Mouse (Mus musculus) bone marrow macrophage, adult 2 months (primary cell): ENCODE results near the gene A430033K04Rik. TPM values are rescaled to one million over a fixed set of nuclear protein-coding genes. Genes with fewer than 3 reads are reported as not detected.

ENCODE experiments used
- H3K27ac ChIP-seq: 2 replicates; pipeline ENCODE4 v1.5.1; 2012; ENCODE audit warnings: low read depth, low read length; ENCODE audit not compliant: insufficient read depth
- H3K4me1 ChIP-seq: 2 replicates; pipeline ENCODE4 v1.6.1; 2012; ENCODE audit warnings: low read length; ENCODE audit not compliant: control insufficient read depth, insufficient read depth
- H3K4me3 ChIP-seq: 2 replicates; pipeline ENCODE4 v1.5.1; 2012; ENCODE audit warnings: mild to moderate bottlenecking, low read length, moderate library complexity; ENCODE audit not compliant: insufficient read depth
- CTCF ChIP-seq: IDR thresholded peaks from 2 replicates; pipeline ENCODE4 v1.5.1; 2012; ENCODE audit warnings: low read depth, mild to moderate bottlenecking, low read length, moderate library complexity
- POLR2A ChIP-seq: IDR thresholded peaks from 2 replicates; pipeline ENCODE4 v1.6.1; 2012; ENCODE audit warnings: mild to moderate bottlenecking, low read depth, low read length, borderline replicate concordance
- polyA plus RNA-seq: library from polyadenylated mRNA; stranded (reverse); fragments of >200 nt; gene quantifications from 2 replicates; pipeline ENCODE4 v1.2.4, GENCODE M21; 2012; ENCODE audit not compliant: missing spikeins, insufficient read depth, insufficient read length

Gene A430033K04Rik
- polyA plus RNA-seq, 1 experiment, result 3.8 TPM

DNA sequence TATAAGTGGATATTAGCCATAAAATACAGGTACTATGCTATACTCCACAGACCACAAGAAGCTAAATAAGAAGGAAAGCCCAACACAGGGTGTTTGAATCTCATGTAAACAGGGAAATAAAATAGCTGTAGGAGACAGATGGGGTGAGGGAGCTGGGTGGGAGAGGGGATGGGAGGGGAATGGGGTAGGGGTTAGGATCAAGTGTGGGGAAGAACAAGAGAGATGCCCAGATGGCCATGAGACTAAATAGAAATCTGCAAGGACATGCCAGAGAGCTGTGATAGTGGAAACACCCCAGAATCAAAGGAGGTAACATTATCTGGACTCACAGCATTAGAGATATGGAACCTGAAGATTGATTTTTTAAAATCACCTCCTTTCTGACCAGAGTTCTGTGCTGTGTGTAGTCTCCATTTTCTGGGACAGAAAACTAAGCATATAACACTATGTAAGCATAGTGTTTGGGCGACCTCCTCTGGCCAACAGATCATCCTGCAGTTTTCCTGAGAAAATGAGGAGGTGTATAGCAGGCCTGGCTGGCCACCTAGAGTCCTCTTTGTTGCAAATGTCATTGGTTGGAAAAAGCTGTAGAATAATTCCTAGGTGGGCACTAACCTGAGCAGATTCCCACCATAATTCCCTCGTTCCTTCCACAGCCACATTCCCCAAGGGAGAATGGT is 34.0 kb downstream of the A430033K04Rik start:
- Histone ChIP-seq H3K4me1 (no peaks in the 10 kb centered on the region; the same call in 1 of the 2 replicates), H3K27ac (no peak overlapping the region), H3K4me3 (no peak overlapping the region)
- no peak for TF ChIP-seq POLR2A
- 0 out of 2 replicates have a peak, but pooled peaks have one; percentile 24 for TF ChIP-seq CTCF

DNA sequence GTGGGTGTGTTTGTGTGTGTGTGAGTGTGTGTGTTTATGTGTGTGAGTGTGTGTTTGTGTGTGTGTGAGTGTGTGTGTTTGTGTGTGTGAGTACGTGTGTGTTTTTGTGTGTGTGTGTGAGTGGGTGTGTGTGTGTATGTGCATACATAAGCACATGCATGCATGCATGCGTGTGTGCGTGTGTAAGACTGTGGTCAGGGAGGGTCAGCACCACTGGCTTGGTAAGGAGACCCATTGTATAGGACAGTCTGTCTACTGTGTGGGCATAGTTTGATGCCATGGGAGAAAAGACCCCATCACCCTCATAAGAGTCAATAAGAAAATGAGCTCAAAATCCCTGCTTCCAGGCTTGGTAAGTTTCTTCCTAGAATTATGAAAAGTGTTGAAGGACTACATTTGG is 34.7 kb downstream of the A430033K04Rik start:
- Histone ChIP-seq H3K4me3 (no peak overlapping the region), H3K4me1 (no peaks in the 10 kb centered on the region; the same call in 1 of the 2 replicates), H3K27ac (no peak overlapping the region)
- TF ChIP-seq POLR2A, result no peak
- TF ChIP-seq CTCF, result no peak

DNA sequence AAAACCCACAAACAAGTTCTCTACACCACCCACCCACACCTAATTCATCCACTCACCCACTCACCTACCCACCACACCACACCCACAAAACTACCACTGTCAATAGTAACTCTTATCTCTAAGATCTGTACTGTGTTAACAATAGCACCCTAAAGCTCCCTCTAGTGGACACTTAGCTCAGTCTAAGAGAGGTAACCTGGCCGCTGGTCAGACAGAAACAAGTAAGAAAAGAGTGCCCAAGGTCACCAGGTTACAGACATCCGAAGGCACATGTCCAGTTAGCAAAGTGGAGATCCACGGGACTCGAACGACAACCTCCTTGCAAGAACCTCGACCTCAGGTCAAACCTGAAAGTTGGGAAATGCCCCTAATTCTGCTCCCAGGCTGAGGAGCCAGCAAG is 35.2 kb downstream of the A430033K04Rik start:
- TF ChIP-seq POLR2A (no peak), CTCF (peak; percentile 68; the same call in 1 of the 2 replicates)
- no peak overlapping the region for H3K27ac ChIP-seq
- no peak overlapping the region for H3K4me3 ChIP-seq
- H3K4me1 ChIP-seq, result no peaks in the 10 kb centered on the region; the same call in 1 of the 2 replicates

DNA sequence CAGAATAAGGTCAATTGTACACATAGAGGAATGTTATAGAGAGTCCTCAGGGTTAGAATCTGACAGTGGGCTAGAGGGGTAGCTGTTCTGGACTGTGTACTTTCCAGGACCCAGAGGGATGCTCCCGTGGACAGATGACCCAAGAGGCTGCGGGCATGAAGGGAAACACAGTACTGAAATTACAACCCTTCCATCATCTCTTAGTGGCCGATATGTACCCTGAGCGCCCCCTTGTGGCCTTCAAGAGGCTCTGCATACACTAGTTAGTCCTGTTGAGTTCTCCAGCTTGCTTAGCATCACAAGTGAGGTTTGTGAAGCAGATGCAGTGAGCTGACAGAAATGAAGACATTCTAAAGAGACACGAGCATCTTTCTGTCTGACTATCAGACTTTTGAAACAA is 36.3 kb downstream of the A430033K04Rik start:
- H3K4me1 ChIP-seq, result no peaks in the 10 kb centered on the region; the same call in 1 of the 2 replicates

DNA sequence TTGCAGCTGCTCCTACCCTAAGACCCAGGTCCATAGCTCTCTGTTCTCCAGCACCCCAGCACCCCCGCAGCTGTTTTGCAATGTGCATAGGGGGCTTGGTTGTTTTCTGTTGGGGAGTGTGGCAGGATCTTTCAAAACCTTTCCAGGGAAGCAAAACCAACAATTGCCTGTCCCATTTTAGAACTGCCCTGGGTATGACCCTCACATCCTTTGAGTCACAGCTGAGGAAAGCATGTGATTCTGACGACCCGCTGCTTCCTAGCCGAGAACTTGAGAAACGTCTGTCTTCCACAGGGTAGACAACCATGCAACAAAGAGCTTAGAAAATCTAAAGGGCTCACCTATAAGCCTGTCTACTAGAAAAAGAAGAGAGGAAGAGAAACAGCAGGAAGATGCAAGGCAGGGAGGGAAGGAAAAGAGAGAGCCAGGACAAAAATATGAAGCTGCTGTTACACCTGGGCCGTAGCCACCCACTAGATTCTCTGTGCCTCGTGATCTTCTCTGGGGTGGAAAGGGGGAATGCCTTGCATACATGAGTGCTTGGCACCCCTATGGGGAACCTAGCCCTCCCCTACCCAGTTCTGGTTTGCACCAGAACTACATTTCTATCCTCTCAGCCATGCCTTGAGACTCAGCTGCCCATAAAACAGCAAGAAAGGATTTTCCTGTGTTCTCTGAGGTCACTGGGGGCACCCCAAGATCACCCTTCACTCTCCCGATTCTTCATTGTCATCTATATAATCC is 60.5 kb downstream of the A430033K04Rik start:
- Histone ChIP-seq H3K4me3 (peak overlapping the region; percentile 21), H3K4me1 (peaks cover 39% of the 10 kb centered on the region), H3K27ac (peak overlapping the region; percentile 95)
- no peak for TF ChIP-seq CTCF
- no peak for TF ChIP-seq POLR2A

More for the DNA sequence above, 36.3 kb downstream of the A430033K04Rik start:
- H3K4me3 ChIP-seq, result no peak overlapping the region
- TF ChIP-seq CTCF (peak; percentile 75), POLR2A (no peak)
- no peak overlapping the region for H3K27ac ChIP-seq

DNA sequence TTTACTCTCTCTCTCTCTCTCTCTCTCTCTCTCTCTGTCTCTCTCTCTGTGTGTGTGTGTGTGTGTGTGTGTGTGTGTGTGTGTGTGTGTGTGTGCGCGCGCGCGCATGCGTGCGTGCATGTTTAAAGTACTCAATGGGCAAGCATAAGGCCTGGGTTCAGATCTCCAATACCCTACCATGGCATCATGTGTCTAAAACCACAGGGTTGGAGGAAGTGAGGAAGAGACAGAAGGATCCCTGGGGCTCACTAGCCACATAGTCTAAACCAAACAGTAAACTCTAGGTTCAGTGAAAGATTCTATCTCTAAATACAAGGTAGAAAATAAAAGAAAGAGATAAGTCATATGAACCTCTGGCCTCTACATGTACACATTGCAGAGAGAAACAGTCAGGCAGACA is 61.2 kb downstream of the A430033K04Rik start:
- no peak overlapping the region for H3K4me3 ChIP-seq
- TF ChIP-seq CTCF (no peak), POLR2A (no peak)
- H3K27ac ChIP-seq, result peak overlapping the region; percentile 95
- peaks cover 44% of the 10 kb centered on the region for H3K4me1 ChIP-seq

DNA sequence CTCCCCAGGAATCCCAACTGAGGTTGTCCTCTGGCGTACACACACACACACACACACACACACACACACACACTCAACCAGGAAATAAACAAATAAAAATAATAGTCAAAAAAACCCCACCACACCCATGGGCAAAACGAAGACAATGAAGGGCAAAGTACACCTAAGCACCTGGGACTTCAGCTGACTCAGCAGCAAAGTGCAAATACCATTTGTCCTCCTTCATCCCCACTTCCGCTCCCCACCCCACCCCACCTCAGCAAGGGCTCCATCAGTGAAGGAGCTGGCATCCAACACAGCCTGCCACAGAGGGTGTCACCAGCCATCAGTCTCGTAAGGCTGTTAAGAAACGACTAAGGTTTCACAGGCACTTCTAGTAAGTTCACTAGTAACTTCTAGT is 64.8 kb downstream of the A430033K04Rik start:
- H3K4me3 ChIP-seq, result no peak overlapping the region
- peaks cover 61% of the 10 kb centered on the region for H3K4me1 ChIP-seq
- TF ChIP-seq POLR2A (no peak), CTCF (no peak)
- H3K27ac ChIP-seq, result no peak overlapping the region

DNA sequence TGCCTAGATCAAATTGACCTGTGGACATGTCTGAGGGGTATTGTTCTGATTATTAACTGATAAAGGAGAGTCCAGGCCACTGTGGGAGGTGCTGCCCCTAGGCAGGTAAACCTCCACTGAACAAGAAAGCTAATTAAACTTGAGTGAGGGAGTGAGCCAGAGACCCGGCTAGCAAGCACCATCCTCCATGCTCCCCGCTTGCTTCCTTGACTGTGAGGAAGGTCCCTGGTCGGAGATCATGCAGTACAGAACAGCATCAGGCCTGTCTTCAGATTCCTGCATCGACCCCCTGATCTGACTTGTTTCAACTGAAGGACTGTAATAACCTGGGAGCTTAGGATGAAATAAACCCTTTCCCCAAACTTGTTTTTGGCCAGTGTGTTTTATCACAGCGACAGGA is 66.6 kb downstream of the A430033K04Rik start:
- Histone ChIP-seq H3K27ac (no peak overlapping the region), H3K4me3 (no peak overlapping the region), H3K4me1 (peaks cover 58% of the 10 kb centered on the region)
- no peak for TF ChIP-seq CTCF
- no peak for TF ChIP-seq POLR2A

DNA sequence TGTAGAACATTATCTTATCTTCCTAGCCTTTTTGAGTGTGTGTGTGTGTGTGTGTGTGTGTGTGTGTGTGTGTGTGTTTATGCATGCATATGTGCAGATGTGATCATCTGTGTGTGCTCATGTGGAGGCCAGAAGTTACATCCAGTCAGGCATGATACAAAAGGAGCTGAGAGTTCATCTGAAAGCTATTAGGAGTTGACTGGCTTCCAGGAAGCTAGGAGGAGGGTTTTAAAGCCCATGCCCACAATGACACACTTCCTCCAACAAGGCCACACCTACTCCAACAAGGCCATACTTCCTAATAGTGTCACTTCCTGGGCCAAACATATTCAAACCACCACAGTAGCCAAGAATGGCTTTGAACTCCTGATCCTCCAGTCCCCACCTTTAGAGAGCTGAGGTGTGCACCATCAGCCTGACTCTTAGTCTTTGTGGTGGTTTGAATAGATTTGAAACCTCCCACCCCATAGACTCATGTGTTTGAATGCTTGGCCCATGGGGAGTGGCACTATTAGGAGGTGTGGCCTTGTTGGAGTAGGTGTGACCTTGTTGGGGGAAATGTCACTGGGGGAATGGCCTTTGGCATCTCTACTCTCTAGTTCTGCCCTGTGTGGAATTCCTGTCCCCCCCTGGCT is 70.4 kb downstream of the A430033K04Rik start:
- Histone ChIP-seq H3K27ac (no peak overlapping the region), H3K4me1 (peaks cover 53% of the 10 kb centered on the region), H3K4me3 (no peak overlapping the region)
- TF ChIP-seq POLR2A (no peak), CTCF (no peak)

DNA sequence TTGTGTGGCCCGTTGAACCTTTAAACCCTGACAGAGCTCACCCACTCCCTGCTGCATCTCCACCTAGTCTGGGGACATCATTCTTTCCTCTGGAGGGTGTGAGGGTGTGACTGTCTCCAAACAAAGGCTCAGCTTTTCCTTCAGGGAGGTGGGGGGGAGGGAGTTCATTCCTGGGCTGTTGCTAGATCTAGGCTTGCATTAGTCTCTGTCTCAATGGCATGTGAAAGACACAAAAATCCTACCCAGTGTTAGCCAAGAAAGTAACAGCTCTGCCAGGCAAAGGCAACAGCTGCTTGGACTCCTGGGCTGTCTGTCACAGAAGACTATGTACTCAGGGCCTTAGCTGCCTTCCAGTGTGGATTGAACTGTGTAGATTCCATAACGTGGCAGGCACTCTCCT is 71.4 kb downstream of the A430033K04Rik start:
- TF ChIP-seq POLR2A (no peak), CTCF (no peak)
- H3K4me3 ChIP-seq, result no peak overlapping the region
- H3K27ac ChIP-seq, result peak overlapping the region; percentile 69
- peaks cover 47% of the 10 kb centered on the region for H3K4me1 ChIP-seq
